Comparison of ENCODE assay signal across 16 mouse cellular contexts in genomic region chr15:56604266-56604665, GRCm38 (mm10).
"Had no signal": no experiment of that assay in that cellular context is flagged by ENCODE, and none has a peak within 500 bp of the region (broad histone marks: within the 10 kb centered on the region; RNA-seq: fewer than 3 reads in every experiment).

No protein-coding gene starts in this region.

- DNase-seq: heart, postnatal 10 days; heart, postnatal 14 days; heart, postnatal 36 days; heart, postnatal 4 days; kidney, adult 11 months; kidney, adult 18-20 months; kidney, adult 2 months; kidney, adult 8-10 months; kidney, adult 9 months; kidney, postnatal 10 days; kidney, postnatal 14 days; kidney, postnatal 25 days; kidney, postnatal 36 days; kidney, postnatal 4 days; layer of hippocampus, adult 9-11 months; layer of hippocampus, postnatal 36 days had no signal
